Mouse (Mus musculus) lung, adult 2 months (tissue): ENCODE data around the gene Slc25a21.

Source experiments
- CTCF ChIP-seq: fragments of 200-500 bp; IDR thresholded peaks from 2 replicates; pipeline ENCODE4 v1.5.1; 2011; ENCODE audit warnings: mild to moderate bottlenecking, low read length, control low read depth; ENCODE audit not compliant: insufficient read depth
- POLR2A ChIP-seq: fragments of 200-500 bp; IDR thresholded peaks from 2 replicates; pipeline ENCODE4 v1.6.1; 2011; ENCODE audit warnings: low read depth, mild to moderate bottlenecking, control low read depth, low read length, borderline replicate concordance; ENCODE audit errors: extremely low read depth

DNA sequence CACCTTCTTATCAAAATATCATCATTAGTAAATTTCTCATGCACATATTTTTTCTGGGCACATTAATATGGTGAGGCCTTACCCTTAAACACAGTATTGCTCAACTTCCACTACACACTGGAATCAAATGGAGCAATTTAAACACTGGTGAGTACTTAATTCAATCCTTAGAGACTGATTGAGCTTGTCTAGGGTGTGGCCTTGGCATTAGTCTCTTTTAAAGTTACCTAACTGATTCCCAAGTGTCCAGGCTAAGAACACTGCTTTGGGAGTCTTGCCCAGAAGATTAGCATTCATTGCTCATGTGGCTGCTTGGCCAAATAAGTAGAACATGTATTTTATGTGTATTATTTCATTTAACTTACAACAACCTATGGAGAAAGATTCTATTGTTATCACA, 18.5 kb downstream of the Slc25a21 start:
- no peak for TF ChIP-seq CTCF
- TF ChIP-seq POLR2A, result no peak
